Mouse (Mus musculus): ENCODE measurements at regions not wholly inside any gene's neighbourhood (a gene's known extent, or its start where the extent isn't known, plus 50 kb on each side); places are given as distances from the start of the nearest gene placed in this dataset.

- TF ChIP-seq CTCF (conservative IDR thresholded peaks at IDR 0.05 in 1 of 2, IDR thresholded peaks at IDR 0.05 in 1 of 2; ENCODE audit: low read depth in 2 of 2, low read length in 2 of 2): no peak
- no peak for TF ChIP-seq ZNF384 (IDR thresholded peaks at IDR 0.05; ENCODE audit: low read depth, low read length)
- no peak for TF ChIP-seq MAFK (IDR thresholded peaks at IDR 0.05; ENCODE audit: insufficient replicate concordance, low read length)
- no peak for TF ChIP-seq ELF1 (IDR thresholded peaks at IDR 0.05; ENCODE audit: low read depth, low read length)
- no peak for TF ChIP-seq NRF1 (IDR thresholded peaks at IDR 0.05; ENCODE audit: low read depth, low read length)
- TF ChIP-seq USF2 (conservative IDR thresholded peaks at IDR 0.05; ENCODE audit: low read depth, low read length): no peak
- TF ChIP-seq USF1 (IDR thresholded peaks at IDR 0.05; ENCODE audit: low read depth, low read length): no peak
- TF ChIP-seq ZC3H11A (IDR thresholded peaks at IDR 0.05; ENCODE audit: low read depth, low read length): no peak
- TF ChIP-seq TBP (conservative IDR thresholded peaks at IDR 0.05; ENCODE audit: low read depth, low read length): no peak
- no peak for TF ChIP-seq MAX (IDR thresholded peaks at IDR 0.05; ENCODE audit: low read length)
Measured at GRCm38 (mm10) chr12:25235071-25235470, 138.1 kb upstream of the Id2 start.
